In genomic region chr11:79065463-79066190, GRCm38 (mm10) we compare ENCODE assay signal across 8 mouse cellular contexts.
DNase-seq lines count a peak whose midpoint lies in the region; ATAC-seq and TF ChIP-seq lines count a peak whose summit lies in the region.

No protein-coding gene starts in this region.

- DNase-seq in hindbrain, embryonic 10.5 days (ENCODE audit: low spot score): no peak
- no peak for DNase-seq in hindbrain, postnatal 0 days (ENCODE audit: low spot score)
- peak; percentile 51 for DNase-seq in gastrocnemius, postnatal 36 days
- DNase-seq in kidney, adult 2 months: peak; percentile 87
- DNase-seq in lung, postnatal 14 days: peak; percentile 71
- DNase-seq in testis, postnatal 10 days (ENCODE audit: low spot score): no peak
- DNase-seq in midbrain, embryonic 14.5 days: no peak
- DNase-seq in cerebellum, adult 9-10 months: no peak

- H3K9me3 ChIP-seq in hindbrain, embryonic 10.5 days: no peaks in the 10 kb centered on the region
- no peaks in the 10 kb centered on the region for H3K9me3 ChIP-seq in hindbrain, postnatal 0 days (ENCODE audit: low read length)
- H3K9me3 ChIP-seq in midbrain, embryonic 14.5 days (ENCODE audit: control insufficient read depth, low read length): no peaks in the 10 kb centered on the region

- TF ChIP-seq POLR2A in kidney, adult 2 months (IDR thresholded peaks at IDR 0.05; ENCODE audit: low read depth, low read length): no peak

- H3K36me3 ChIP-seq in hindbrain, embryonic 10.5 days: no peaks in the 10 kb centered on the region
- no peaks in the 10 kb centered on the region for H3K36me3 ChIP-seq in hindbrain, postnatal 0 days (ENCODE audit: insufficient read depth, low read length)
- H3K36me3 ChIP-seq in kidney, adult 2 months (ENCODE audit: control insufficient read depth, insufficient read depth, low read length): no peaks in the 10 kb centered on the region
- no peaks in the 10 kb centered on the region for H3K36me3 ChIP-seq in midbrain, embryonic 14.5 days (ENCODE audit: control insufficient read depth, insufficient read depth, low read length)

- no peak overlapping the region for H3K4me3 ChIP-seq in hindbrain, embryonic 10.5 days
- H3K4me3 ChIP-seq in hindbrain, postnatal 0 days (ENCODE audit: low read length): no peak overlapping the region
- no peak overlapping the region for H3K4me3 ChIP-seq in kidney, adult 2 months (ENCODE audit: insufficient read depth, low read depth, low read length)
- no peak overlapping the region for H3K4me3 ChIP-seq in midbrain, embryonic 14.5 days (replicated peaks; ENCODE audit: low read depth, low read length)

- no peaks in the 10 kb centered on the region for H3K27me3 ChIP-seq in hindbrain, embryonic 10.5 days (ENCODE audit: insufficient read depth, poor library complexity, severe bottlenecking)
- H3K27me3 ChIP-seq in hindbrain, postnatal 0 days (ENCODE audit: insufficient read depth, low read length): no peaks in the 10 kb centered on the region
- H3K27me3 ChIP-seq in kidney, adult 2 months (replicated peaks; ENCODE audit: control insufficient read depth, insufficient read depth, low read length): no peaks in the 10 kb centered on the region
- no peaks in the 10 kb centered on the region for H3K27me3 ChIP-seq in midbrain, embryonic 14.5 days (ENCODE audit: control insufficient read depth, insufficient read depth, low read length)

- no peak overlapping the region for H3K9ac ChIP-seq in hindbrain, postnatal 0 days (replicated peaks; ENCODE audit: low read length)
- H3K9ac ChIP-seq in midbrain, embryonic 14.5 days (replicated peaks; ENCODE audit: low read length): no peak overlapping the region

- TF ChIP-seq CTCF in hindbrain, postnatal 0 days (IDR thresholded peaks at IDR 0.05; ENCODE audit: low read depth): no peak
- no peak for TF ChIP-seq CTCF in kidney, adult 2 months (conservative IDR thresholded peaks at IDR 0.05; ENCODE audit: insufficient read depth, insufficient read length, low read depth, low read length)

- H3K4me2 ChIP-seq in hindbrain, postnatal 0 days (ENCODE audit: low read depth, low read length): no peak overlapping the region
- H3K4me2 ChIP-seq in midbrain, embryonic 14.5 days (ENCODE audit: low read length): no peak overlapping the region

- H3K4me1 ChIP-seq in hindbrain, embryonic 10.5 days (replicated peaks): peaks cover 55% of the 10 kb centered on the region
- no peaks in the 10 kb centered on the region; the same call in 1 of the 2 replicates for H3K4me1 ChIP-seq in hindbrain, postnatal 0 days (ENCODE audit: insufficient read depth, low read length)
- H3K4me1 ChIP-seq in kidney, adult 2 months (ENCODE audit: control insufficient read depth, insufficient read depth, low read length): no peaks in the 10 kb centered on the region
- H3K4me1 ChIP-seq in midbrain, embryonic 14.5 days (ENCODE audit: control insufficient read depth, insufficient read depth, low read length): peaks cover 9% of the 10 kb centered on the region

- H3K27ac ChIP-seq in hindbrain, embryonic 10.5 days: peak overlapping the region; percentile 53
- no peak overlapping the region for H3K27ac ChIP-seq in hindbrain, postnatal 0 days
- H3K27ac ChIP-seq in kidney, adult 2 months (ENCODE audit: insufficient read depth, low read depth, low read length): peak overlapping the region; percentile 18; the same call in 1 of the 2 replicates
- no peak overlapping the region for H3K27ac ChIP-seq in midbrain, embryonic 14.5 days (replicated peaks; ENCODE audit: low read depth, low read length)

- WGBS in hindbrain, embryonic 10.5 days: 77% methylated on average over 11 of the region's 11 CpGs
- 63% methylated on average over 11 of the region's 11 CpGs for WGBS in hindbrain, postnatal 0 days
- WGBS in kidney, adult 2 months: 66% methylated on average over 11 of the region's 11 CpGs
- 84% methylated on average over 11 of the region's 11 CpGs for WGBS in midbrain, embryonic 14.5 days

- intact Hi-C loops in gastrocnemius, postnatal 36 days (cut with DNase I): loop anchor here (5.0 kb wide), 2 partner anchors 33 to 47 kb away; no protein-coding TSS in a partner anchor

- no peak for ATAC-seq in hindbrain, postnatal 0 days
- ATAC-seq in midbrain, embryonic 14.5 days (ENCODE audit: low FRiP score, low TSS enrichment): no peak

Comparison
In these comparisons a context has a peak if more than half of its experiments do, and no peak if none do; other contexts are left out.
1. H3K27ac ChIP-seq: peak in hindbrain, embryonic 10.5 days (single experiment) and kidney, adult 2 months (single experiment); none in hindbrain, postnatal 0 days (single experiment) and midbrain, embryonic 14.5 days (single experiment).
2. DNase-seq: peak in gastrocnemius, postnatal 36 days (2 of 2), kidney, adult 2 months (single experiment) and lung, postnatal 14 days (single experiment); none in hindbrain, embryonic 10.5 days (single experiment), hindbrain, postnatal 0 days (single experiment), testis, postnatal 10 days (single experiment), midbrain, embryonic 14.5 days (single experiment) and cerebellum, adult 9-10 months (single experiment).